Mouse (Mus musculus) ES-E14 (cell line): ENCODE results near the gene Tmem123.

Experiments
- CHD2 ChIP-seq: IDR thresholded peaks from 2 replicates; pipeline ENCODE4 v1.6.1; 2014; ENCODE audit warnings: mild to moderate bottlenecking, low read depth, low read length, inconsistent platforms
- HCFC1 ChIP-seq: IDR thresholded peaks from 2 replicates; pipeline ENCODE4 v1.6.1; 2012; ENCODE audit warnings: low read length, inconsistent platforms, borderline replicate concordance; ENCODE audit not compliant: insufficient read depth
- ZC3H11A ChIP-seq: IDR thresholded peaks from 2 replicates; pipeline ENCODE4 v1.6.1; 2012; ENCODE audit warnings: low read depth, mild to moderate bottlenecking, inconsistent platforms, low read length, borderline replicate concordance

GRCm38 (mm10) chr9:7767526-7767925, 3.7 kb downstream of the Tmem123 start:
- TF ChIP-seq ZC3H11A (no peak), HCFC1 (no peak), CHD2 (no peak)
